Mouse (Mus musculus) layer of hippocampus, adult 9-11 months (tissue): Measurements from ENCODE around the gene Il15.

Experiments used
- DNase-seq: peaks from one replicate; pipeline ENCODE4 v3.0.0; 2022

Gene Il15

DNA sequence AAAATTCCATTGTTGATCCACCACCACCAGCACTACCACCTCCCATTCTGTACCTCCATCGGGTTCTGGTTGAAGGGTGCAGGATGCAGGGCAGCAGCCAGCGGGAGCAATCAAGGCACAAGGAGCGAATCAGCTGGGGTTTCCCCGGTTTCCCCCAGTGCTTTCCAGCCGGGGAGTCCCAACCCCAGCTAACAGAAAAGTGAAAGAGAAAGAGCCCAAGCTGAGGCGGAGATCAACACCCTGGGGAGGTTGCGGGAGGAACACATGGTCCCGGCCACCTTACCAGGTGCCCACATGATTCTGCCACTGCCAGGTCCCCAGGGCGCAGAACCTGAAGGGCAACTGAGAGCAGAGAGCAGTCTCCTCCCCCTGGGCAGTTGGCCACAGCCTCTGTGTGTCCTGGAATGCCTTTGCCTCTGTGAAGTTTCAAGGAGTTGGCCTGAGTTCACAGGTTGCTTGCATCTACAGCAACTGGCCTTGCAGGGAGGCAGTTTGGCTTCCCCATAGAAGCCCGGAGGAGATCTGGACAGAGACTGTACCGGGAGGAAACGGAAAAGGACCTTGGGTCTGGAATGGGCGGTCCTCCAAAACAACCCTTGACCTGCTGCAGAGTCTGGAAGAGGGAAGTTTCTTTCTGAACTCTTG is at the start of gene Il15:
TSS of gene Il15 (minus strand) at position 537 of the 645 bp plus-strand sequence.
- no peak for DNase-seq

DNA sequence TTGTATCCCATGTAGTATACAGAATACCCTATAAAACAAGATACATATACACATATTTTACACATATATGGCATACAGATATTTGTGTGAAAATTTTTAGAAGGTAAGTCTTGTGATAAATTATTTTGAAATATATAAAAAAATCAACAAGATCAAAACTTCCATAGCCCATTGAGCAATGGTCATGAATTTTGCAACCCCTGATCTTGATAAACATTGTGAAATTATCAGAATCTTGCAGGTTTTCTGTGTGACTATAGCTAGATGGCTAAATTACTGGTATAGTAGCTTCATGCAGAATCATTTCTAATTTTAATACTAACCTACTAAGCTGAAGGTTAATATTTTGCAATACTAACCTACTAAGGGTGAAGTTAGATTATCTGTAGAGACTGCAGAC is 41.9 kb upstream of the Il15 start:
- no peak for DNase-seq

DNA sequence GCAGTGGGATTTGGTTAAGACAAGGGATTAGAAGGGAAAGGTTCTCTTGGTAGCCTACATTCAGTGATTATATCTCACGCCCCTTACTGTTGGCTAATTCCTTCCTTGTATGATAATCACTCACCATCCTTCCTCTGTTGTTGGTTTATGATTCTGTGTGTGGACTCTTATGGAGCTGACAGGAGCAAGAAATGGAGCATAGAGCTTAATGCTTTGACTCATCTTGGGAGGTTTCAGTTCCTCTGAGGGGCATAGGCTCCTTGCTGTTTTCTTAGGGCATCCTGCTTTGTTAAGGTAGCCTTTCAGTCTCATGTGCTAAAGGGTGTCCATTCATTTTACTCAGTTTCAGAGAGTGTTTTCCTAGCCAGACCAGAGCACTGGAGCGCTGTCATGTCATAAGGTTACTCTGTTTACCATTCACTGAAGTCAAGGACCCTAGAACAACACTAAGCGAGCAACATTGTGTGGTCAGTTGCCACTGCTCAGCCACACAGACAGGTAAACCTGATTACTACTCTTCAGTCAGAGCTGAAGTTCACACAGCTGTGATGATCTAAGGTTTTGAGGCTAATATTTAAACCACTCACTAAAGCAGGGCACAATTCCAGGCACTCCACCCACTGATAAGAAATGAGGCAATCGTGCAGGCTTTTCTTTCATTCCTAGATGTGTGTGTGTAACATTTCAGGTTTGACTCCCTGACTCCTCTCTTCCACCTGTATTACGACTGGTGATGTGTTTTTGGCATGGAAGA is 13.7 kb upstream of the Il15 start:
- no peak for DNase-seq

DNA sequence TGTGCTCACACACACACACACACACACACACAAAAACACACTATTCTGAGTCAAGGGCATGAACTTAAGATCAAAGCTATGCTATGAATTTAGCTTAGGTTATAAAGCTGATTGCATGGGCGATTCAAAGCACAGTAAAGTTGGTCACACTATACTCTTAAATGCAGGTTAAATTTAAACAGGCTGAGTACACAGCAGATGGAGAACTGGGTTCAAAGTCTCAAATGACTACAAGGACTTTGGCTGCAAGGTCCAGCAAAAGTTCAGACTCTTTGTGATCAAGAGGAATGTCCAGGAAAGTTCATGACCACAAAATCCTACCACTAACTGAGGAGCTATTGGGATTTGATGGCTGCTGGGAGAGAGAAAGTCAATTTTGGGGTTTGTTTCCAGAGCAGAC is 12.5 kb upstream of the Il15 start:
- DNase-seq, result no peak

DNA sequence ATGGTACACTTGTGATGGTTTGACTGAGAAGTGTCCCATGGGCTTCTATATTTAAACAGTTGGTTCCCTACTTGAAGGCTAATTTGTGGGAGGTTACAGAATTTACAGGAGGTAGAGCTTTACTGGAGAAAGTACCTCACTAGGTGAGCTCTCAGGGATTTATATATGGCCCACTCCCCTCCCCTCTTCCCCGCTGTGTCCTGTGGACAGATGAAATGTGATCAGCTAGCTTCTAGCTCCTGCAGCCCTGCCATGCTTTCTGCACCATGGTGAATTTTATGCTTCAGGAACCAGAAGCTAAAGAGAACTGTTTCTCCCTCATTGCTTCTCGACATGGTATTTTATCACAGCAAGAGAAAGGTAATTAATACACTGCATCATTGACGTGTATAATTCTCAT is 7.1 kb upstream of the Il15 start:
- no peak for DNase-seq

DNA sequence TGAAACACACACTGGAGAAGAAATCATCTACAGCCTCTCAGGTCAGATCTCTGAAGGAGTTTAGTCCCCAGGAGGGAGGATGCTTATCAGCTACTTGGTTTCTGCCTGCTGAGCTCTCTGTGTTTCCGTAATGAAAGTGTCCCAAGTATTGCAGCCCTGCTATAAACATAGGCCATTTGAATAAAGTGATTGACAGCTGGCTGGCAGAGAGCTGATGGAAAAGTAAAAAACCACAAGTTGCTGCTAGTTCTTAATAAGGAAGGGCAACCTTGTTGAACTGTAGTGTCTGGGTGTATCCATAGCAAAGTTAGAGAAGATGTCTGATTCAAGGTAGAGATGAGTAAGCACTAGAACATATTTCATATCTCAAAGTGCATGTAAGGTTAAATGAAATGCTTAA is 4.0 kb upstream of the Il15 start:
- no peak for DNase-seq

DNA sequence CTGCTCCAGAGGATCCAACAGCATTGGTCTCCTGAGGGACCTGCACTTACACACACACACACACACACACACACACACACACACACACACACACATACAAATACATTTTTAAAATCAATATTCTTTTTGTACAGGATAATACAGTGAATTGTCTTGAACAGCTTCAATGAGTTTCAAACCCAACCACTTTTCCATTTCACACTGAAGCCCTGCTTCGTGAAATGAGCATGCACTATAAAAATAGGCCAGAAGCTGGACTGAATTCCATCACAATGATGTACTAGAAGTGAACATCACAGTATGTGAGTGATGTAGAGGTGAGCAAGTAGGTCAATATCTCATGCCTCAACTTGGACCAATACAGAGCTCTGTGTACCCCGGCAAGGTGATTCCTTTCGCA is 1.0 kb upstream of the Il15 start:
- no peak for DNase-seq

DNA sequence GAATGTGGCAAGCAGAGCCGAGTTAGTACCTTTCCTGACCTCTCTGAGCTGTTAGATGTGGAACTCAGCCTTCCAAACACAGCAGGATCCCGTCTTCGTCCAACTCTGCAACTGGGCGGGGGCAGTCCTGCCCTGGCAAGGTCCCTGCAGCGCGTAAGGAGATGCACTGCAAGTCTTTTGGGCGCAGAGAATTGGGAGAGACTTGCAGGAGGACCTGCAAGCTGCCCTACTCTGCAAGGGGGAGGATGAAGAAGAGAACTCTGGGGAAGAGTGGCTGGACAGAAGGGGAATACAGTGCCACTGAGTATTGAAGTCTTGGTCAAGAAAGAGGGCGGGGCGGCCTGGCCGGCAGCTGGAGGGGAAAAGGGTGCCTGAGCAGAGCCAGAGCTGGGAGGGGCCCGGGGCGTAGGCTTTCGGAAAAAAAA is 749 bp downstream of the Il15 start:
- no peak for DNase-seq

DNA sequence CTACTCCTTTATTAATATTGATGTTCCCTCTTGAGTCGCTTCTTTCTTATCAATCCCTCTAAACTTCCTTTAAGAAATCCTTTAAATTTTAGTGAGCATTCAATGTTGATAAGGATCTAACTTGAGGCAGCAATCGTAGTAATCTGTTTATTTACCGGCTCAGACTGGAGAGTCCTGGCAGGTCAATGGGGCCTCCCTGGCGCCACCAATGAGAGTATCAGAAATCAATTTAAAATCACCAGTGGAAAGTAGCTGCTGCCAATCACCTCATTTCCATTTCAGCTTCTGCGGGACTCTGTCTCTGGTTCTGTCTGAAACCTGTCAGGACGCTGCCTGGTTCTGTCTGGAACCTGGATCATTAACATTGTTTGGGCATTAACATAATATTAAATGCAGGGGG is 1.5 kb downstream of the Il15 start:
- no peak for DNase-seq

DNA sequence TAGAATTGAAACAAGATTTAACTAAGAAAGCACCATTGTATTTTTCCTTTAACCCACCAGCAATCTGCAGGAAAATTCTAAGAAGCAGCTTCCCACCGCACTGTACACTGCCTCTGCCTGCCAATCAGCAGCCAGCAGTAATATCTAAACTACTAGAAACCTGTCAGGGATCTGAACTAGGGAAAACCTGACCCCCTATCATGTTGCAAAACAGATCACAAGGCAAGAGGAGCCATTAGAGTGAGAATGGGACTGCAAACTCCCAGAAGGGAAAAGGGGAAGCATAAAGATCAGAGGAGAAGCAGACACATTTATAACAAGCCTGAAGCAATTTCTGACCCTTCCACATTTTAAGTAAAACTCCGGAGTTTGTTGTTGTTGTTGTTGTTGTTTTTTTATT is 2.0 kb downstream of the Il15 start:
- no peak for DNase-seq

DNA sequence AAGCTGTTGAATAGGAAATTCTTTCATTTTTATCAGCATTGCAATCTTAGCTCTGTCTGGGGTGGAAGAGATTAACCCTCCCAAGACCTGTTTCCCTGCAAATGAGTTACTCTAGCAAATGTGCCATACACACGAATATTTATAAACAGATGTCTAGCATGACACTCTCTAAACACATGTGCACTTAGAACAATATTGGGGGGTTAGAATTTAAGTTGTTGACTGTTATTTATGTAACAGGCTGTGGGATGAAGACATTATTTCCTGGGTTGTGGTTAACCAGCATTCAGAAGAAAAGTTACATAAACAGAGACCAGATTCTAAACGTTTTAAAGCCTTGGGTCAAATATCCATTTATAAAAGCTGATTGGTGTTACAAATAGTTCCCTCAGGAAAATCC is 2.6 kb downstream of the Il15 start:
- no peak for DNase-seq

DNA sequence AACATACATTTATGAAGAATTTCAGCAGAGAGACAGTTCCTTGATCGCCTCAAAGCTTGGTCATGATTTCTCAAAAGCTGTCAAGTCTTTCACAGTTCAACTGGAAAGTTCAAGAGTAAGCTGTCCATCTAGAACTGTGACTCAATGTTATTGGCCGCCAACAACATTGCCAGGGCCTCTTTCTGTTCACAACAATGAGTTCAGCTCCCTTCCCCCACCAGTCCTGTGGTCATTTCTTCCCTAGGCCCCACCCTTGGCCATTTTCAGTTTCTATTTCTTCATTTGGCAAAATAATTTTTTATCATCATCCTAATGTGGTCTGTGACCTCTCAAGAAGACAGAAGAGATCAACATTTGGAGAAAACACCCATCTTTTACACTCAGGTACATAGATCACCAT is 4.5 kb downstream of the Il15 start:
- no peak for DNase-seq

DNA sequence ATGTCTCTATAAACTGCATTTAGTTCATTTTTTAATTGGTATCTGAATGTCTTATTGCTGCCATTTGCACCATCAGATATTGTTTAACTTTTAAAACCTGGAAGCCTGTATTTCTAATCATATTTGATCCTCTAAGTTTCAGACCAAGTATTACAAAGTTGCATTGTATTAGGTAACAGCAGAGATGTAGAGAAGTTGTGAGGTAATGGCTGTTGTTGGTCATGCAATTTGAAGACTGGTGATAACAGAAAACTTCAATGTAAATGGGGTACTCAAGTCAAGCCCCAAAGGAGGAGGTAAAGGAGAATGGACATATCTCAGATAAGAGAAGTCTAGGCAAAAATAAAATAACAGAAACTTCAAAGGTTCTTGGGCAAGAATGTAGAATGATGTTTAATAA is 11.8 kb downstream of the Il15 start:
- no peak for DNase-seq

DNA sequence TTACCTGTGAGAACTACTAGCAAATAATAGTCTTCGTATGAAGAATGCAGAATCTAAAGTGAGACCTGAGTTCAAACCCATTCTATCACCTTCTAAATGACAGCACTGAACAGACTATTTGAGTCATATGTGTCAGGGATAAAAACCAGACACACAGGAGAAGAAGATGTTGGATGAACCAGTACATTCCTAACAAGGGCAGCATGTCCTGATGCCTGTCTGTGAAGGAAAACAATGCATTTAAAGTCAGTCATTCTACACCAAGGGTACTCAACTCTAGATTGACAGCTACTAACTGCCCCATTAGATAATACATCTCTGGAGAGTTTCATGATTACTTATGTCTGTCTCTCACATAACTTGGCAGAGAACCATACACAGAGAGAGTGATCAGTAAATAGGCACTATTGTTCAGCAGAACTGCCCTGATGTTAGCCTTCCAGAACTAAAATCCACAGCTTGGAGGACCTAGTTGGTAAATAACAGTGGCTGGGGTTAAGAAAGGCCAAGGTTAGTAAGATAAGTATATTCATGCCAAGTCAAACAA is 14.6 kb downstream of the Il15 start:
- no peak for DNase-seq

DNA sequence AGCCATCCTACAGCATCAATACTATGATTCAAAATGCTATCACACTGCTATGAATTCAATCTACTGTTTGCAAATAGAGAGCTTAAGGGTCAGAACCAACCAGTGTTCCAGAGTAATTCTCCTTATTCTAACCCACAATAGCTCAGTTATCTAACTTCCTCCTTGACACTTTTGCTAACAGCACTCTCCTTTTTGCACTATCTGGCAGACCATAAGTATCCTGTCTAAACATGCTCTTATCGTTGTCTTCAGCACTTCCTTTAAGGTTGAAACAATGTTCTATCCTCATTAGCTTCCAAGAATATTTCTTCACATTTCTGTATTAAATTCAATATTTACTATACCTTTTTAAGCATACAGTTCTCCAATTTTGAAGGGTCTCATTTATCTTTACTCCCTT is 15.4 kb downstream of the Il15 start:
- DNase-seq, result no peak

DNA sequence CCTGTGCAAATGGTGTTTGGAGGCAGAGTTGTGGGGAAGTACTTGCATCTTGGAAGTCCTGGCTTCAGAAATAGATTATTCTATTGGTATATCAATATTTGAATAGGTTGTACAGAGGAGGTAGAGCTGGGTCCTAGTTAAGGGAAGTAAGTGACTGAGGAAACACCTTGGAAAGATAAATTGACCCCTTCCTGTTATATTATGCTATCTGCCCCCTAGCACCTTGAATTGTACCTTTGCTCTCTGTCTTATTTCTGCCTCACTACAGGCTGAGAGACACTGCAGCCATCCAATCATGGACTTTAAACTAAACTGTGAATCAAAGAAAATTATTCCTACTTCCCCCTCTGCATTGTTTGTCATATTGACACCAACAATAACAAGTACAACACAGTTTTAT is 17.2 kb downstream of the Il15 start:
- no peak for DNase-seq

DNA sequence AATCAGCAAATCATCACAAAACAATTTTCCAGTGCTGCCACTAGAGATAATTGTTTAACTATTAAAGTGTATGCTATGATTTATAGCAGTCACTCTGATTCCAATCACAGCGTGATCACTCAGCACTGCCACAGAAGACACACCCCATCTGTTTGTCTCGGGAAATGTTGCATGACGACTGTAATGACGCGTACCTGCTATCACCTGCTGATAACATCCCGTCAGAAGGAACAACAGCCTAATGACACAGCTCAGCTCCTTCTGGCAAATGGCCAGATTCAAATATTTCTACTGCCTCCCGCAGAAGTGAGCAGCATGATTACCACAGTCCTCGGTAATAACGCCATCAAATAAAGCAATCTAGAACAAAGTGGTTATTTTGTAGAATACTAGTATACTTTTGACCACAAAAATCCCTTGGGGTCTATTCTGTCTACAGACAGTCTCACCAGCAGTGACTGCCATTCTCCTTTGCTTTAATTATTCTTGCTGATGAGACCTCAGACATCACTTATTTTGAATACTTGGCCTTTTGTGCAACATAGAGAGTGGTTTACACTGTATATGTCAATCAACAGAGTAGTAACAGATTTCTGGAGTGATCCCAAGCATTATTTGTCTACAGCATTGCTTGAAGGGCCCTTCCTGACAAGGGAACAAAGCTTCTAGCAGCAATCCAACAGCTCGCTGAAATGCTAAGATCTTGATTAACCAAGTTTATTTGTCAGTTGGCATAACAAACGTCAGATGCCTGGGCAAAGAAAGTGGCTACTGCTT is 18.4 kb downstream of the Il15 start:
- DNase-seq, result no peak

DNA sequence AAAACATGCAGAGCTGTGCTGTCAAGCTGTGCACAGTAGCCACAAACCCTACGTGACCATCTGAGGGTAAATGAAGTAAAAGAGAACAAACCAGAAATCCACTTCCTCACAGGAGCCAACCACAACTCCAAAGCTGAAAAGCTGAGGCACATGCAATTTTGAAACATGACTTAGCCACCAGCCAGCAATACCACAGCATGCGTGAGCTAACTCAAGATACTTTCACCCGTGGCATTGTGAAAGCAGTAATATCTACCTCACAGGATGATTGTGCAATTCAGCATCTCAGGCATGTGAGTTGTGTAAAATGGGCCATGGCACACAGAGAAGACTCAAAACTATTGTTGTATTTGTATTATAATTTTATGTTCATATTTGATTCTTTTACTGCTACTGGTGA is 19.7 kb downstream of the Il15 start:
- peak; percentile 19 for DNase-seq

DNA sequence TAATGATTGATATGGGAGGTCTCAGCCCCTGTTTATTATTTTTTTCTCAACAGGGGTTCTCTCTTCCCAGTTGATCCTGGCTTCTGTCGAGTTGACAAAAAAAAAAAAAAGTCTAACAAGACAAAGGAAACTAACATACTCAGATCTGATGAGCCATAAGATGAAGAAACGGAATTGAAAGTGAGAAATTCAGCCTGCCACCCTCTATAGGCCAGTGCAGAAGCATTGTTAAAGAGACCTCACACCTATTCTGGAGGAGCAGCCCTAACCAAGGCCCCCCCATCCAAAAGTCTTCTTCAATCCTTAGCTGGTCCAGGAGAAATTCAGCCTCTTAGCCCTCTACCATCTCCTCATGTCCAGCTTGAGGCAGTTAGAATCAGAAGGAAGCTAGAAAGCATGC is 20.7 kb downstream of the Il15 start:
- no peak for DNase-seq

DNA sequence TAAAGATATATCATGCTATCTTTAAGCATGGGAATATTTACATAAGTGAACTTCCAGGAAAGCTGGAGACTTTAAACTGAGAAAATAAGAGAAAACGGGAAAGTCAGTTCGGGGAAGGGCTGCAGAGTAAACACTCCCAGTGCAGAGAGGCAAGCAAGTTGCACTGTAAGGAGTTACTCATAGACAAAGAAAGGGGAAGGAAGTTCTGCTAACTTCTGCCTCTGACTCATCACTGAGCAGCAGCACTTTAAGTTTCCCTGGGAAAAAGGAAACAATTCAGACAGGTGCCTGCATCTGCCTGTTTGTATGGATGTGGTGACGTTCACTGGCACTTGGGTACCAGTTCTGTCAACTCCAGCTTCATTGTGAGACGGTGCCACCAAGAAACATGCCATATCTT is 28.6 kb downstream of the Il15 start:
- peak; percentile 9 for DNase-seq

DNA sequence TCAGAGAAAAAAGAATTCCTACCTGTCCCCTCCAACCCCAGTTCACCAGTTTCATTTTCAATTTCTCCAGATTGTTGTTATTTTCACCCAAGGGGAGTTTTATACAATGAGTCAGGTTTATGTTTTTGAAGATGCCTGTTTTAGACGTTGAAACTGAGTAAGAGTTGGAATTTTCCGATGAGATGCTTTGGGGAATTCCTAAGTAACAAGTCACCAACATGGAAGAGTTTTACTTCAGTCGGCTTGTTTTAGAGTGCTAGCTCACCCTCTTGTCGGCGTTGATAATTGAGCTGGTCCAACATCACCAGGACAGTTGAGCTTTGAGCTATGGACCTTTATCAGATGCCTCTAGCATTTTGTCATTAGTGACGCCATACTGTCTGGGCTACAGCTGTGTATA is 30.2 kb downstream of the Il15 start:
- DNase-seq, result no peak

DNA sequence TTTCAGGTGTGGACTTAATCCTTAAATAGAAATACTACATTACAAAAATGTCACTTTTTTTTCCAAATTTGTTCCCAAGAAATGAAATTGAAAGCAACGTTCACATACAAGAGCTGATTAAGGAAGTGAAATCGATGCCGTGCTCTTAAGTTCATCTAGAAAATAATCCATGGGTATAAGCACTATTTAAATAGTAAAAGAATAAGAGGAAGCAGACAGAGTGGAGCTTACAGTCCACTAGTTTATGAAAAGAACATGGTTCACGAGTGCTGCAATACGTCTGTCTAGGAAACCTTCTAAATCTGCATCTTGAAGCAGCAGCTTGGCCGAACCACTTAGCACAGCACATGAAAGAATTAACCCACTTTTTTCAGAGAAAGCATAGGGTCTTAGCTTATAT is 32.4 kb downstream of the Il15 start:
- DNase-seq, result no peak

DNA sequence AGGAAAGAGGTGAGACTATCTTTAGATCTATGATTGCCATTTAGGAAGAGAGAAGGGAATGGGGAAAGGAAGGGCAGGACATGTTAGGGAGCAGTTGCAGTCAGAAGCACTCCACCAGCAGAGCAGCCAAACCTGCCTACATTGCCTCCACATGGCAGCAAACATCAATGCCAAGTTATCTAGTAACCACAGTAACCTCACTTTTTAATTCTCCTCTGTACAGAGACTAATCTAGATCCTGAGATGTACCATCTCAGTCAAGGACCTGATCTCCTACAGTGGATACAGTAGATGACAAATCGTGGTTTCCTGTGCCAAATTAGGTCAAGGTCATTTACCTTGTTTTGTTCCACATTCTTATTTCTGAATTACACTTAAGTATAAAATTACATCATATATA is 42.0 kb downstream of the Il15 start:
- no peak for DNase-seq

DNA sequence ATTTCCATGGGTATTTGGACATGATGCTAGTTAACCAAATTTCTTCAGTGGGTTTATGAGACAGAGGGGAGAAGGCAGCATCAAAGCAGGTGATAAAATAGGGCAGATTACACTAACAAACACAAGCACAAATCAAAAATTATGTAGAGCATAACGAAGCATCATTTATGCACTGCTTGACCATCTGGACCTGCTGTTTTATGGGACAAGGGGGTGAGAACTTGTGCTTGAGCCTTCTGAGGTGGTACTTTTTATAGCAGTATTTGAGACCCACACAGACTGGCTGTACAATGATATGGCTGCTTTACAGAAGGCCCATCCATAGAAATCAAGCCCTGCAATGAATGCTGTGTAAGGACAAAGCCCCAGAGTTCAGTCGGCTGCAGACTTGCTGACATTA is 46.9 kb downstream of the Il15 start:
- no peak for DNase-seq
